Mouse (Mus musculus) T-helper 2 cell (primary cell): ENCODE measurements around the gene Ttc38.

Source experiments
- in situ Hi-C: fragments of 300-600 bp; cut with MboI, MseI; formaldehyde crosslinking; loops from one replicate; pipeline ENCODE4 v1.15.1; 2025; ENCODE audit warnings: high pct_unique_total_duplicates

The Ttc38 gene

DNA sequence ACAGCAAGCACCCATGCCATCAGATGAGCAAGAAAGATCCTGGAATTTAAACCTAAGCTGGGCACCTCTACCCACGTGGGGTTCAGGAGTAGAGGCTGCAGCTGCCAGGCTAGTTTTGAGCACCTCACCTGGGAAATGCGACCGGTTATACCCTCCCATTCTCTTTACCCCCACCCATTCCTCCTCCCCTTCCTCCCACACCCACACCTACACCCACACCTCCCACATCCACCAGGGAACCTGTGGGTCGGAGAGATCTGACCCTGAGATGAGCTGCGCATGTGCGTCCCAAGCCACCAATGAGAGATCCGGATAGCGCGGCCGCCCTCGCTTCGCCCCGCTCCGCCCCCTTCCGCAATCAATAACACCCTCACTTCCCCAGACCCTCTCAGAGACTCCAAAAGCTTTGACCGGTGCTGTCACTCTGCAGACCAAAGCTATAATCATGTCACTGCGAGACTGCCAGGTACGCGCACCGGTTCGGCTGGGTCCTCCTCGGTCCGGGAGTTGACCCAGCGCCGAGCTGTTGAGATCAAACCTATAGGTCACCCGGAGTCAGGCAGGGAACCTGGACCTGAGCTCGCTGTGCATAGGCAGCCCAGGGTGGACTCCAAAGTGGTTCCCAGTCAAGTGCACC lies at the start of gene Ttc38:
TSS of gene Ttc38 (plus strand) at position 353 of the 637 bp plus-strand sequence.
- in situ Hi-C loops, result no loop called here

DNA sequence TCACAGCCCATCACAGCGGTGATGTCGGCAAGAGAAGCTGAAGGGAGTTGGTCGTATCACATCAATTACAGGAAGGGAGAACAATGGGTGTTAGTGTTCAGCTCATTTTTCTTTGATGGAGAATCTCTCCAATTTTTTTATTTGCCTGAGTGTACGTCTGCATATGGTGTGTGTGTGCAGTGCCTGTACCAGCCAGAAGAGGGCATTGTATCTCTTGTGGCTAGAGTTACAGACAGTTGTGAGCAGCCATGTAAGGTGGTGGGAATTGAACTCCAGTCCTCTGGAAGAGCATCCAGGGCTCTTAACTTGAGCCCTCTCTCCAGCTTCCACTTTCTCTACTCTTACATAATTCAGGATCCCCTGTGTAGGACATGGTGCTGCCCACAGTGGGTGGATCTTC lies 49.0 kb upstream of the Ttc38 start:
- in situ Hi-C loops, result no loop called here

DNA sequence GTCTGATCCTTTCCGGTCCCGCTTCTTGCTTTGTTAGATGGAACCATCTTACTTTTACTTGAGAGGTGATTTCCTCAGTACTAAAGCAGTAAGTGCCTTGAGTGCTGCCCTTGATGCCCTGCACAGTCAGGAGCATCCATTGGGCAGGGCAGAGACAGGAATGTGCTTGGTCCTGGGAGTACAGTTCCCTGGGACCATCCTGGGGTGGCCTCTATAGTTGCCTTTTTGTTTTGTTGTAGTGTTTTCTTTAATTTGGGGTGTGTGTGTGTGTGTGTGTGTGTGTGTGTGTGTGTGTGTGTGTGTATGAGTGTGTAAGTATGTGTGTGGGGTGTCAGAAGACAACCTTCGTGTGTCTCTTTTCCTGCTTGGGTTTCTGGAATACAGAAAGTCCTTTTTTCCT lies 47.8 kb upstream of the Ttc38 start:
- in situ Hi-C loops, result no loop called here

DNA sequence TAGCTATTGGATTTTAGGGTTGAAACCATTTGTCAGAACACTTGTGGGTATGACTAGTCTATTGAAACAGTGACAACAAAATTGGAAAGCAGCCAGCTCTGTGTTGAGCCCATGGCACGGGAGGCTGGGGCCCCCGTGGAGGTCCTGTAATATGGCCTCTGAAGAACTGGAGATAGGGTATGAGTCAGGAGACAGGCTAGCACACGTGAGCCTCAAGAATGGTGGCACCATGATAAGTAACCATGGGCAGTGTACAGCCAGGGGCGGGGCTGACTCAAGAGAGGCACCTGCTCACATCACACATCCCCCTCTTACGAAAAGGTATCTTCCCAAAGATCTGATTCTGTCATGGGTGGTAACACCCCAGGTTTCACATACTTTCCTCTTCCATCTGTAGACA lies 45.4 kb upstream of the Ttc38 start:
- in situ Hi-C loops, result no loop called here

GRCm38 (mm10) chr15:85787482-85787881 lies 44.6 kb upstream of the Ttc38 start:
- in situ Hi-C loops, result no loop called here

- in situ Hi-C loops, result no loop called here
Measured at GRCm38 (mm10) chr15:85788051-85788450, 44.1 kb upstream of the Ttc38 start.

- in situ Hi-C loops, result no loop called here
Measured at GRCm38 (mm10) chr15:85788633-85789032, 43.5 kb upstream of the Ttc38 start.

DNA sequence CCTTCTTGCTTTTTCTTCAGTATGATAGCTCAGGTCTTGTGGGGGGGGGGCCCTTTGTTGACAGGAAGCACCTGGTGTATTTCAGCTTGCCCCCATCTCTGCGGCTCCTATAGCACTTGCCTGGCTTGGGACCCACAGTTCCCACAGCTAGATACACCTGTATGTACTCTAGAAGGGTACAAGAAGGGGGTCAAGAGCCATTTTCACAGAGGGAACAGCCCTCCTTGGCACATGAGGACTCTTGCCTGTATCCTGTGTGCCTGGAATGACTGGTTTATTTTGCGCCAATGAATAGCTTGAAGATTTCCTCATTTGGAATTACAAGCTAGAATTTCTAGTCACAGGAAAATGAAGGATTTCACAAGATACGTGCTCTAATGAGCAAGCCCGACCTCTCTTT lies 40.7 kb upstream of the Ttc38 start:
- in situ Hi-C loops, result no loop called here

DNA sequence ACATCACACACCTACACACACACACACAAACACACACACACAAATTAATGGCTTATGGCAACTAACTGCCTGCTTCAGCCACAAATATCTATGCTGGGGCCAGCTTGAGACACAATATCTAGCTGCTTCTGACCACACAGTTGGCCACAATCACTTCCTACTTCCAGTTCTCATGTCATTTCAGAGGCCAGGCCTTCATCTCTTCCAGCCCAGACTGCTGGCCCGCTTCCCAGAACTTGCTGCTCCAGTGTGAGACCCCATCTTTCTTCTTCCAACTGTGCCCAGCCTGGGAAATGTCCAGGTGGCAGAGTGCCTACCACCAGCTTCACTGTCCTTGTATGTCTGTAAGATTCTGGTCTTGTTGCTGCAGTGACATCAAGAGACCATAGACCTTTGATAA lies 39.3 kb upstream of the Ttc38 start:
- in situ Hi-C loops, result no loop called here

GRCm38 (mm10) chr15:85795516-85795915 lies 36.6 kb upstream of the Ttc38 start:
- in situ Hi-C loops, result no loop called here

DNA sequence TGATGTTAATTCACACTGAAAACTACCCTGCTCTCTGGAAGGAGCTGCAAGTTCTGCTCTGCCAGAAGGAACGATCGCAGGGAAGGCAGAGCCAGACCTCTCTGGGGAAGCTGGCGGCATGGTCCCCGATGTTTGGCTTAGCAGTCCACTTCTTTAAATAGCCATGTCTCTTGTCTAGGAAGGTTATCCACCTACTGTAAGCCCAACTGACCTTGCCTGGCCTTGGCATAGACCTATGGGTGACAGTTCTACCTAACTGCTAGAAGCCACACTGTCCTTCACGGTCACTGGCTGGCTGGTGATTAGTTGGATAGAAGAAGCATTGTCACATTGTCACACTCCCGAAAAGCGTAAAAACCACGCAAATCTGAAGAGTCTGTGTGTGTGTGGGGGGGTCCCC lies 33.4 kb upstream of the Ttc38 start:
- in situ Hi-C loops, result no loop called here

DNA sequence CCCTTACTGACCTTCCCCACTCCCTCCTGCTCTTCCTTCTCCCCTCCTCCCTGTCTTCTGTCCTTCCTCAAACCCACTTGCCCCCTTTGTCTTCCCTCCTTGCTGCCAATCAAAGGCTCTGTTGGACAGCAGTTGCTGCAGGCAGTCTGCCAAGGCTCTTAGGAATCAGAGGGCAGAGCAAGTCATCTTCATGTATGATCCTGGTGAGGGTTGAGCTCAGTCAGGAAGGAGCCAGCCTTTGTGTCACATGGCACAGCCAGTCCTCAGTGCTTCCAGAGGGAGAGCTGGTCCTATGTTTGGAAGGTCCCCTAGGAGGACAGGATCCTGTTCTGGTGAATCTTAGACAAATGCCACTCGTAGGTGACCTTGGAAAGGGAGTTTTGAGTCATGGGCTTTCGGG lies 29.2 kb upstream of the Ttc38 start:
- in situ Hi-C loops, result no loop called here

DNA sequence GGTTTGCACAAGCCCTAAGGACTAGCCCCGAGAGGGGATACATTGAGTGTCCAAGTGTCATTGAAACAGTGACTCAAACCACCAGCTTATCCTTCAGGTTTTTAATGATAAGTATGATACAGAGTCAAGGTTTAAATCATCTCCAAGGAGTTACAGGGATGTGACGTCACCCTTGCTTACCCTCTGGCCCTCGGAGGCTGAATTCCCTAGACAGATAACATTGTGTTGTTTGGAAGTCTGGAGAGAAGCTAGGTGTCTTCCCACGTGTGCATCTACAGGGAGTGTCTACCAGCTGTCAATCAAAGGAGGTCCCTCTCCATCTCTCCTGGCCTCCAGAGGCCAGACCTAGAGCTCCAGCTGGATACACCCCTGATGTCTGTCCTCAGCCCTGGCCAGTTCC lies 25.2 kb upstream of the Ttc38 start:
- in situ Hi-C loops, result no loop called here

DNA sequence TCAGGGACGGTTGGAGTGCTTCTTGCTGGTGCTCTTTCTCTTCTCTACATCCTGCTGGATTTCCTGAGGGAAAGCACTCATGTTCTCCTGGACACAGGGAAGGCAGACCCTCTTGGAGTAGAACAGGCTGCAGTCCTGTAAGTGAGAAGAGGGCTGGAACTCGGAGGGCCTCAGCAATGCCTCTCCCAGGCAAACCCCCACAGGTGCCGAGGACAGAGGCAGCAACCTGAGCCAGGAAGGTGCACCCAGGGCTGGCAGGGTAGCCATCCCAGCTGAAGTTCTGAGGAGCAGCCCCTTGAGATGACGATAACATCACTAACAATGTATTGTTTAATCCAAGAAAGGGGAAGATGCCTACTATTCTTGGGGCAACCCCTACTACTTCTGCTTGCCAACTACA lies 24.7 kb upstream of the Ttc38 start:
- in situ Hi-C loops, result no loop called here

- in situ Hi-C loops, result no loop called here
Measured at GRCm38 (mm10) chr15:85808031-85808430, 24.1 kb upstream of the Ttc38 start.

- in situ Hi-C loops, result no loop called here
Measured at GRCm38 (mm10) chr15:85808434-85808833, 23.7 kb upstream of the Ttc38 start.

DNA sequence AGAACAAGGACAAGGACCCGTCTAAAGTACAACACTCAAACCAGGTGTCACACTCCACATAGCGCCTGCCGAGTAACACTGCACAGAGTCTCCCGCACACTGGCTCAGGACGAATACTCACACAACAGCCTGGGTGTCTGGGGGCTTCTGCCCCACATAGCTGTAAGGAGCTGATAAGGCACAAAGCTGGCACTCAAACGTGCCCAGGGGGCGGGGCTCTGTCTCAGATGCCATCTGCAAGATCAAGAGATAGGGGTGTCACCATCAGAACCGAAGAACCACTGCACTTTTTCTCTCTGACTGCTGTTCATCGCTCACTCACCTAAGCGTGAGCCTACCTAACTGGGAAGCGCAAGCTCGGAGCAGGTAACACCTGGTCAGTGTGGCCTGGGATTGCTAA lies 23.0 kb upstream of the Ttc38 start:
- in situ Hi-C loops, result no loop called here

DNA sequence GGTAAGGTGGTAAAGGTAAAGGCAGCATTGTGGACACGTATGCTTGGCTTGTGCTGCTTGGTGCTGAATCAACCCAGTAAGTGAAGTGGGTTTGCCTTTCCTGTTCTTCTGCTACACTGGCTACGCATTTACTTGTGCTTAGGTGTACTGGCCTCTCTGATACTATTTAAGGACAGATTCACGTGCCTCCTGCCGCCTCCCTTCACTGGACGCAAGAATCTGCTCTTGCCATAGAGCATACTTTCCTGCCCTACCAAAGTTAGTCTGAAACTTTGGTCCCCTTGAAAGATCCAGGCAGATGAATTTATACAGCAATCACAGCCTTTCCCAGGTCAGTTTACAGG lies 21.7 kb upstream of the Ttc38 start:
- in situ Hi-C loops, result loop anchor here (5.0 kb wide), 1 partner anchor 93 kb away; no protein-coding TSS in a partner anchor

DNA sequence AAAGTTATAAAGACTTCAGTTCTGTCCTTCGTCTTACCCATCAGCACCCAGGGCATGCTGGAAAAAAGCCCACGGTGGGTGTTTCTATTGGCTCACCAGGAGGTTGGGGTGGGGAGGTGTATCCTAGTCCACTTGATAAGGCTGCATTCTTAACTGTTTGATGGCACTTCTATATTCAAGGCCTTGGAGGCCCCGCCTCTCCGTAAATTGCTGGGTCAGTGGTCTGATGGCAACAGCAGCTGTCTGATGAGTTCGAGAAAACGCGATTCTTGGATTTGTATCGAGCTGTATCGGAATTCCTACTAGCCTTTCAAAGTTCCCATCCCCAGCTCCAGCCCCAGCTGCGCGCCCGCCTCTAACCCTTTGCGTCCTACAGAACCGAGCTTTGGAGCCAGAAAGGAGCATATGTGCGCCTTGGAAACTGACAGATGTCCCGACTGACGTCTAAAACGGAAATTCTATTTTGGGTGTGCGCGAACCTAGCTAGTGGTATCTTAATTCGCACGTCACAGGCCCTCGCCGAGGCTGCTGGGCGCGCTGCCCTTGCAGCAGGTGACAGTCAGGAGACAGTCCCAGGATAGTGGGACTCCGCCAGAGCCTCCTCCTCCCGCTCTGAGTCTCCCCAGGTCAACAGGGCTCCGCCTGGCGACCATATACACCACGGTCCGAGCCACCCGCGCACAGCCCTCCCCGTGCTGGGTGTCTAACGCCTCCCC lies 21.1 kb upstream of the Ttc38 start:
- in situ Hi-C loops, result loop anchor here (5.0 kb wide), 1 partner anchor 94 kb away; no protein-coding TSS in a partner anchor

GRCm38 (mm10) chr15:85811535-85812277 lies 20.4 kb upstream of the Ttc38 start, which contains the start of gene Cdpf1:
Cdpf1 (minus strand) TSS chr15:85811697.
- in situ Hi-C loops, result loop anchor here (5.0 kb wide), 1 partner anchor 94 kb away; no protein-coding TSS in a partner anchor

DNA sequence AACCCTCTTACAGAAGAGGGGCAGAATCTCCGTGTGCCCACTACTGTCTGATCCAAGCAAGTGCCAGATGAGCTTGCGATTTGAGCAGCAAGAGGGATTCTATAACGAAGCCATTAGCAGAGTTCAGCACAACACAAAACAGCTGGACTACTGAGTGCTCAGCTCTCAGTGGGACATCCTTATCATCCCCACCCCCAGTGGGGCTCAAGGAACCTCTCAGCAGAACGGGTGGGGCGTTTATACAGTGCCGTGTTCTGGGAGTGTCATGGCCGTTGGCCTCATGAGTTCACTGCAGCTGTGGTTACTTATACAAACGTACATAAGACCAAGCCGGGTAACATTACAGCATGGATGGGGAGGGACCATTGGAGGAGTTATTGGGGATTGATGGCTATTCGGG lies 18.7 kb upstream of the Ttc38 start:
- in situ Hi-C loops, result loop anchor here (5.0 kb wide), 1 partner anchor 96 kb away; no protein-coding TSS in a partner anchor

DNA sequence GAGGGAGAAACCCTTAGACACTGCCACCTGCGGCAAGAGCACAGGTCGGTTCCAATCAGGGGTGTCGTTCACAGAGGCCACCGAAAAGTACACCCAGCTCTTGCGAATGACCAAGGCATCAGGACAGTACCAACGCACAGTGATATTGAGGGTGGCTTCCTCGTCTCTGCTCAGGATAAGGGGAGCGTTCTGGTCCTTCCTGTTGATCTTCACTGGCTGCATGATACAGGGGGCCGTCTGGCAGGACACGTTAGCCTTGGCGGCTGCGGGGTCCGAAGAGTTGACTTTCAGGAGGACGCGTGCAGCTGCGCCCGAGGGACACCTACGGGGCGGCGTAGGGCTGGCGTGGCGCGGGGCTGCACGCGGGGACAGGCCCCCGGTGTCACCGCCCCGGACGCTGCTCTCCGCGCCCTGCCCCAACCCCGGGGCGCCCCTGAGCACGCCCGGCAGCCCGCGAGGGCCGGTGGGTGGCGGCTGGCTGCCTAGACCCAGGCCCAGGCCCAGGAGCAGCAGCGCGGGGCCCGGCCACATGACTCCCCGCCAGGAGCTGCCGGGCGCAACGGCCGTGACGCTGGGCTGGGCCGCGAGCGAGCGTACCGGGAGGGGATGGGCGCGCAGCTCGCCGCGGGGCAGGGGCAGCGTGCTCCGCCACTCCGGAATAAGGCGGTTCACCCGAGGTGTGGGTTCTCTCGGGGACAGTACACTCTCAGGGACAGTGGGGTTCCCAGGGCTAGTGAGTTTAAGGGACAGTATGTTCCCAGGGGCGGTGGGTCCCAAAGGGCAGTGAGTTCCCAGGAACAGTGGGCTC lies 10.7 kb upstream of the Ttc38 start, which contains the start of gene Pkdrej:
TSS of gene Pkdrej (minus strand) at position 532 of the 808 bp plus-strand sequence.
- in situ Hi-C loops, result no loop called here
